Mouse (Mus musculus): ENCODE results near the gene Mipol1. TPM values are rescaled to one million over a fixed set of nuclear protein-coding genes. Genes with fewer than 3 reads are reported as not detected.
A peak's percentile ranks its signal among the peaks of the same experiment; 100 is the strongest.
"Not testable (repeated sequence)": the region's sequence is repeated elsewhere in the genome, so short reads cannot be mapped to it uniquely, and the experiment has no call there.

Gene Mipol1
- polyA plus RNA-seq, 1 experiment, result 2.9 TPM

GRCm38 (mm10) chr12:57201901-57202300 is 28.3 kb upstream of the Mipol1 start:
- DNase-seq (ENCODE audit: low read depth), result no peak
- no peak for TF ChIP-seq CTCF (IDR thresholded peaks at IDR 0.05; ENCODE audit: borderline replicate concordance, extremely low read depth, insufficient read depth, insufficient read length)

GRCm38 (mm10) chr12:57204276-57204851 is 25.9 kb upstream of the Mipol1 start:
- no peak for DNase-seq (ENCODE audit: low read depth)
- TF ChIP-seq CTCF (IDR thresholded peaks at IDR 0.05; ENCODE audit: borderline replicate concordance, extremely low read depth, insufficient read depth, insufficient read length), result no peak
- no peak for TF ChIP-seq POLR2A (IDR thresholded peaks at IDR 0.05; ENCODE audit: borderline replicate concordance, extremely low read depth, insufficient read depth, insufficient read length, poor library complexity, severe bottlenecking)

- no peak for TF ChIP-seq CTCF (IDR thresholded peaks at IDR 0.05; ENCODE audit: borderline replicate concordance, extremely low read depth, insufficient read depth, insufficient read length)
- no peak for TF ChIP-seq POLR2A (IDR thresholded peaks at IDR 0.05; ENCODE audit: borderline replicate concordance, extremely low read depth, insufficient read depth, insufficient read length, poor library complexity, severe bottlenecking)
These were observed 18.6 kb upstream of the Mipol1 start for GRCm38 (mm10) chr12:57211353-57212311.

GRCm38 (mm10) chr12:57212463-57212862 is 17.8 kb upstream of the Mipol1 start:
- DNase-seq (ENCODE audit: low read depth), result not testable (repeated sequence)

More at GRCm38 (mm10) chr12:57211353-57212311, 18.6 kb upstream of the Mipol1 start:
- DNase-seq (ENCODE audit: low read depth), result peak; percentile 60

- DNase-seq (ENCODE audit: low read depth), result no peak
- no peak for TF ChIP-seq CTCF (IDR thresholded peaks at IDR 0.05; ENCODE audit: borderline replicate concordance, extremely low read depth, insufficient read depth, insufficient read length)
- TF ChIP-seq POLR2A (IDR thresholded peaks at IDR 0.05; ENCODE audit: borderline replicate concordance, extremely low read depth, insufficient read depth, insufficient read length, poor library complexity, severe bottlenecking), result no peak
These were observed 3.8 kb upstream of the Mipol1 start for GRCm38 (mm10) chr12:57226411-57226810.

- TF ChIP-seq POLR2A (IDR thresholded peaks at IDR 0.05; ENCODE audit: borderline replicate concordance, extremely low read depth, insufficient read depth, insufficient read length, poor library complexity, severe bottlenecking) (no peak), CTCF (IDR thresholded peaks at IDR 0.05; ENCODE audit: borderline replicate concordance, extremely low read depth, insufficient read depth, insufficient read length) (no peak)
- DNase-seq (ENCODE audit: low read depth), result no peak
These were observed 2.5 kb upstream of the Mipol1 start for GRCm38 (mm10) chr12:57227776-57228175.

GRCm38 (mm10) chr12:57229703-57230102 is 524 bp upstream of the Mipol1 start:
- DNase-seq (ENCODE audit: low read depth), result peak; percentile 4
- TF ChIP-seq CTCF (IDR thresholded peaks at IDR 0.05; ENCODE audit: borderline replicate concordance, extremely low read depth, insufficient read depth, insufficient read length), result no peak
- TF ChIP-seq POLR2A (IDR thresholded peaks at IDR 0.05; ENCODE audit: borderline replicate concordance, extremely low read depth, insufficient read depth, insufficient read length, poor library complexity, severe bottlenecking), result no peak

- TF ChIP-seq CTCF (IDR thresholded peaks at IDR 0.05; ENCODE audit: borderline replicate concordance, extremely low read depth, insufficient read depth, insufficient read length), result no peak
- no peak for TF ChIP-seq POLR2A (IDR thresholded peaks at IDR 0.05; ENCODE audit: borderline replicate concordance, extremely low read depth, insufficient read depth, insufficient read length, poor library complexity, severe bottlenecking)
- peak; percentile 49 for DNase-seq (ENCODE audit: low read depth)
These were observed 1.1 kb downstream of the Mipol1 start for GRCm38 (mm10) chr12:57231085-57231875.

GRCm38 (mm10) chr12:57233386-57233785 is 3.2 kb downstream of the Mipol1 start:
- no peak for DNase-seq (ENCODE audit: low read depth)
- no peak for TF ChIP-seq POLR2A (IDR thresholded peaks at IDR 0.05; ENCODE audit: borderline replicate concordance, extremely low read depth, insufficient read depth, insufficient read length, poor library complexity, severe bottlenecking)
- TF ChIP-seq CTCF (IDR thresholded peaks at IDR 0.05; ENCODE audit: borderline replicate concordance, extremely low read depth, insufficient read depth, insufficient read length), result no peak

GRCm38 (mm10) chr12:57243671-57244495 is 13.7 kb downstream of the Mipol1 start:
- DNase-seq (ENCODE audit: low read depth), result no peak
- TF ChIP-seq CTCF (IDR thresholded peaks at IDR 0.05; ENCODE audit: borderline replicate concordance, extremely low read depth, insufficient read depth, insufficient read length) (no peak), POLR2A (IDR thresholded peaks at IDR 0.05; ENCODE audit: borderline replicate concordance, extremely low read depth, insufficient read depth, insufficient read length, poor library complexity, severe bottlenecking) (no peak)

GRCm38 (mm10) chr12:57258572-57258971 is 28.3 kb downstream of the Mipol1 start:
- no peak for TF ChIP-seq POLR2A (IDR thresholded peaks at IDR 0.05; ENCODE audit: borderline replicate concordance, extremely low read depth, insufficient read depth, insufficient read length, poor library complexity, severe bottlenecking)
- no peak for TF ChIP-seq CTCF (IDR thresholded peaks at IDR 0.05; ENCODE audit: borderline replicate concordance, extremely low read depth, insufficient read depth, insufficient read length)

More at GRCm38 (mm10) chr12:57258572-57258971, 28.3 kb downstream of the Mipol1 start:
- DNase-seq (ENCODE audit: low read depth), result no peak

All from brain, embryonic 14.5 days (tissue).